Mouse (Mus musculus): Measurements from ENCODE around the gene Ubap1. TPM values are rescaled to one million over a fixed set of nuclear protein-coding genes. Genes with fewer than 3 reads are reported as not detected.

The Ubap1 gene
- polyA plus RNA-seq, 1 experiment from 2014 or later: 78.1 TPM

DNA sequence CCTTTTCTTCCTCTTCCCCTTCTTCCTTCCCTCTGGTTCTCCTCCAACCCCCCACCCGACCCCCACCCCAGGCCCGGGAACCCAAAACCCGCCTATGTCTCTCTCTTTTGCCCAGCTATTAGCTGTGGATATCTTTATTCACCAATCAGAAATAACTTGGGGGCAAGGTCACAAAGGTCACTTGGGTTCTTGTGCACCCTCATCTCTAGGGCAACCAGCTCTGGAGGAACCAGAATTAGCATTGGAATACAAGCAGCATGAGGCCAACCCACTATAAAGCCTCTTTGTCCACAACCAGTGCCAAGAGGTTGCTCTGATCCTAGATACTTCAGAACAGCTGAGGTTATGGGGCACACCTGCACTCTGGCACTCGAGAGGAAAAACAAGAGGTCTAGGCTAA, 19.3 kb upstream of the Ubap1 start:
- H3K27me3 ChIP-seq: no peaks in the 10 kb centered on the region
- 22% methylated on average over 4 of the region's 4 CpGs for WGBS
- H3K36me3 ChIP-seq: no peaks in the 10 kb centered on the region
- H3K9me3 ChIP-seq (replicated peaks): no peaks in the 10 kb centered on the region
- no peak overlapping the region for H3K4me3 ChIP-seq
- H3K9ac ChIP-seq: no peak overlapping the region
- no peak for ATAC-seq (ENCODE audit: low FRiP score)
- H3K4me1 ChIP-seq: no peaks in the 10 kb centered on the region
- no peak overlapping the region for H3K4me2 ChIP-seq (replicated peaks)
- no peak overlapping the region for H3K27ac ChIP-seq

- Histone ChIP-seq H3K9me3 (replicated peaks) (no peaks in the 10 kb centered on the region), H3K36me3 (no peaks in the 10 kb centered on the region), H3K4me3 (no peak overlapping the region), H3K4me2 (replicated peaks) (no peak overlapping the region), H3K27ac (no peak overlapping the region), H3K9ac (no peak overlapping the region), H3K27me3 (no peaks in the 10 kb centered on the region), H3K4me1 (no peaks in the 10 kb centered on the region)
- 93% methylated on average over 3 of the region's 3 CpGs for WGBS
- no peak for ATAC-seq (ENCODE audit: low FRiP score)
These were observed 17.7 kb upstream of the Ubap1 start for GRCm38 (mm10) chr4:41331085-41331484.

GRCm38 (mm10) chr4:41331698-41332421, 16.9 kb upstream of the Ubap1 start:
- Histone ChIP-seq H3K9me3 (replicated peaks) (no peaks in the 10 kb centered on the region), H3K9ac (no peak overlapping the region), H3K4me3 (no peak overlapping the region), H3K36me3 (no peaks in the 10 kb centered on the region), H3K27me3 (no peaks in the 10 kb centered on the region), H3K27ac (no peak overlapping the region), H3K4me2 (replicated peaks) (no peak overlapping the region), H3K4me1 (no peaks in the 10 kb centered on the region)
- WGBS: 89% methylated on average over 9 of the region's 9 CpGs
- no peak for ATAC-seq (ENCODE audit: low FRiP score)

DNA sequence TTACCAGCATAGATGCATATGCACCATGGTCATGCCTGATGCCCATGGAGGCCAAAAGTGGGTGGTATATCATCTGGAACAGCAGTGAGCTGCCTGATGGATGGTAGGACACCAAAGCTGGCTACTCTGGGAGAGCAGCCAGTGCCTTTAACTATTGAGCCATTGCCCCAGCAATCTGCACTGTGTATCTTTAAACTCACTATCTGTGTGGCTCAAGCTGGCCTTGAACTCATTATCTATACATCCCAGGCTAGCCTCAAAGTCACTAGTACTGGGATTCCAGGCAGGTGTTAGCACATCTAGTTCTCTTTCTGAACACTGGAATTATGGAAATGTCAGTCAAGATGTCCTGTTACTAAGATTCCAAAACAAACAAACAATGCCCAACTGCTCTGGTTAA, 12.2 kb upstream of the Ubap1 start:
- Histone ChIP-seq H3K4me2 (replicated peaks) (no peak overlapping the region), H3K27ac (no peak overlapping the region), H3K9me3 (replicated peaks) (no peaks in the 10 kb centered on the region), H3K36me3 (no peaks in the 10 kb centered on the region), H3K9ac (no peak overlapping the region), H3K4me3 (no peak overlapping the region), H3K27me3 (no peaks in the 10 kb centered on the region), H3K4me1 (no peaks in the 10 kb centered on the region)
- no peak for ATAC-seq (ENCODE audit: low FRiP score)

GRCm38 (mm10) chr4:41340912-41341550, 7.8 kb upstream of the Ubap1 start:
- Histone ChIP-seq H3K4me1 (no peaks in the 10 kb centered on the region), H3K4me2 (replicated peaks) (no peak overlapping the region), H3K4me3 (no peak overlapping the region), H3K27ac (no peak overlapping the region), H3K36me3 (no peaks in the 10 kb centered on the region), H3K9ac (no peak overlapping the region), H3K27me3 (no peaks in the 10 kb centered on the region), H3K9me3 (replicated peaks) (no peaks in the 10 kb centered on the region)
- WGBS: 80% methylated on average over 11 of the region's 11 CpGs
- ATAC-seq (ENCODE audit: low FRiP score): no peak

GRCm38 (mm10) chr4:41346011-41346410, 2.8 kb upstream of the Ubap1 start:
- no peak for ATAC-seq (ENCODE audit: low FRiP score)
- no peak overlapping the region for H3K27ac ChIP-seq
- WGBS: 88% methylated on average over 2 of the region's 2 CpGs

DNA sequence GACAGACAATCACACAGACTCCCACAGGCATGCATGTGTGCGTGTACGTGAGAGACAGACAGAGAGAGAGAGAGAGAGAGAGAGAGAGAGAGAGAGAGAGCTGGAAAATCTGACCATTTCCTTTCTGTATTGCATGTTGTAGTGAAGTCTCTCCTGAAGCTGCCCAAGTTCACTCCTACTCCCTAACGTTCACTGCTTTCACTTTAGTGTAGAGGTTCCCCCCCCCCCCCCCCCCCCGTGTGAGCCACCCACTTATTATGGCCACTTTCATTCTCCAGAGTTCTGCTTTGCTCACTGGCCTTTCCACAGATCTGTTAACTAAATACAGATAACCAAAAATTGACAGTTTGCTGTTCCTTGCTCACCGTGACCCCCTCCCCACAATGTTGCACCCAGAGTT, 957 bp upstream of the Ubap1 start:
- peak overlapping the region; percentile 61 for H3K4me2 ChIP-seq (replicated peaks)
- H3K4me3 ChIP-seq: no peak overlapping the region

More at GRCm38 (mm10) chr4:41346011-41346410, 2.8 kb upstream of the Ubap1 start:
- no peak overlapping the region for H3K4me2 ChIP-seq (replicated peaks)
- H3K4me3 ChIP-seq: no peak overlapping the region
- H3K27me3 ChIP-seq: no peaks in the 10 kb centered on the region
- no peak overlapping the region for H3K9ac ChIP-seq
- H3K4me1 ChIP-seq: peaks cover 10% of the 10 kb centered on the region
- H3K9me3 ChIP-seq (replicated peaks): no peaks in the 10 kb centered on the region
- no peaks in the 10 kb centered on the region for H3K36me3 ChIP-seq

GRCm38 (mm10) chr4:41349199-41349591, 399 bp downstream of the Ubap1 start:
- WGBS: under 1% methylated on average over 25 of the region's 28 CpGs
- H3K4me3 ChIP-seq: peak overlapping the region; percentile 76
- peaks cover 10% of the 10 kb centered on the region for H3K4me1 ChIP-seq
- H3K36me3 ChIP-seq: 0 out of 2 replicates have a peak, but pooled peaks cover 3% of the 10 kb centered on the region
- peak; percentile 73 for ATAC-seq (ENCODE audit: low FRiP score)
- H3K9me3 ChIP-seq (replicated peaks): no peaks in the 10 kb centered on the region
- no peaks in the 10 kb centered on the region for H3K27me3 ChIP-seq
- H3K4me2 ChIP-seq (replicated peaks): peak overlapping the region; percentile 61
- H3K9ac ChIP-seq: peak overlapping the region; percentile 85
- peak overlapping the region; percentile 97 for H3K27ac ChIP-seq

More for the DNA sequence above, 957 bp upstream of the Ubap1 start:
- Histone ChIP-seq H3K9ac (no peak overlapping the region), H3K36me3 (0 out of 2 replicates have a peak, but pooled peaks cover 3% of the 10 kb centered on the region), H3K27ac (no peak overlapping the region), H3K9me3 (replicated peaks) (no peaks in the 10 kb centered on the region), H3K27me3 (no peaks in the 10 kb centered on the region), H3K4me1 (peaks cover 10% of the 10 kb centered on the region)
- ATAC-seq (ENCODE audit: low FRiP score): no peak
- WGBS: 52% methylated on average over 5 of the region's 5 CpGs

GRCm38 (mm10) chr4:41352758-41353157, 4.0 kb downstream of the Ubap1 start:
- Histone ChIP-seq H3K4me3 (no peak overlapping the region), H3K9me3 (replicated peaks) (no peaks in the 10 kb centered on the region), H3K27ac (no peak overlapping the region), H3K9ac (no peak overlapping the region), H3K36me3 (peaks cover 11% of the 10 kb centered on the region), H3K4me1 (peaks cover 10% of the 10 kb centered on the region), H3K4me2 (replicated peaks) (no peak overlapping the region), H3K27me3 (no peaks in the 10 kb centered on the region)
- ATAC-seq (ENCODE audit: low FRiP score): no peak
- WGBS: 98% methylated on average over 4 of the region's 4 CpGs

- Histone ChIP-seq H3K27ac (no peak overlapping the region), H3K9me3 (replicated peaks) (no peaks in the 10 kb centered on the region), H3K4me1 (peaks cover 5% of the 10 kb centered on the region), H3K36me3 (peaks cover 11% of the 10 kb centered on the region), H3K4me2 (replicated peaks) (no peak overlapping the region), H3K4me3 (no peak overlapping the region), H3K27me3 (no peaks in the 10 kb centered on the region), H3K9ac (no peak overlapping the region)
- WGBS: 100% methylated on average over 1 of the region's 1 CpGs
- no peak for ATAC-seq (ENCODE audit: low FRiP score)
These were observed 4.5 kb downstream of the Ubap1 start for GRCm38 (mm10) chr4:41353265-41353664.

- no peak overlapping the region for H3K9ac ChIP-seq
- ATAC-seq (ENCODE audit: low FRiP score): no peak
These were observed 8.4 kb downstream of the Ubap1 start for GRCm38 (mm10) chr4:41357154-41357553.

GRCm38 (mm10) chr4:41358669-41359068, 9.9 kb downstream of the Ubap1 start:
- no peak overlapping the region for H3K9ac ChIP-seq
- ATAC-seq (ENCODE audit: low FRiP score): no peak
- no peaks in the 10 kb centered on the region for H3K4me1 ChIP-seq
- H3K4me2 ChIP-seq (replicated peaks): no peak overlapping the region
- 92% methylated on average over 2 of the region's 2 CpGs for WGBS
- H3K27ac ChIP-seq: no peak overlapping the region
- H3K9me3 ChIP-seq (replicated peaks): no peaks in the 10 kb centered on the region
- H3K36me3 ChIP-seq: peaks cover 8% of the 10 kb centered on the region
- no peak overlapping the region for H3K4me3 ChIP-seq
- H3K27me3 ChIP-seq: no peaks in the 10 kb centered on the region

More at GRCm38 (mm10) chr4:41357154-41357553, 8.4 kb downstream of the Ubap1 start:
- H3K36me3 ChIP-seq: peaks cover 11% of the 10 kb centered on the region
- no peaks in the 10 kb centered on the region for H3K4me1 ChIP-seq
- H3K27ac ChIP-seq: no peak overlapping the region
- no peak overlapping the region for H3K4me3 ChIP-seq
- 51% methylated on average over 2 of the region's 2 CpGs for WGBS
- H3K4me2 ChIP-seq (replicated peaks): no peak overlapping the region
- H3K27me3 ChIP-seq: no peaks in the 10 kb centered on the region
- no peaks in the 10 kb centered on the region for H3K9me3 ChIP-seq (replicated peaks)

DNA sequence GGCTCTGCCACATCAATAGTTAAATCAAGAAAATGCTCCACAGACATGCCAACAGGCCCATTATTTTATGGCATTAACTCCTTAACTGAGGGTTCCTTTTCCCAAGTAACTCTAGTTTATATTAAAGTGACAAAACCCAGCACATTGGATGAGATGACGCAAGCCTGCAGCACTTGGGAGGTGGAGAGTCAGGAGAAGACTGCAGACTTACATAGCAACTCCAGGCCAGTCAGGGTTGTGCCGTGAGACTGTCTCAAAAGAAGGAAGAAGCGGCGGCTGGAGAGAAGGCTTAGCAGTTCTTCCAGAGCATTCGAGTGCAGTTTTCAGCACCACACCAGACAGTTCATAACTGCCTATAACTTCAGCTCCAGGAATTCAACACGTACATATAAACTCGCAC, 10.6 kb downstream of the Ubap1 start:
- ATAC-seq (ENCODE audit: low FRiP score): no peak
- no peaks in the 10 kb centered on the region for H3K9me3 ChIP-seq (replicated peaks)
- H3K27ac ChIP-seq: no peak overlapping the region
- H3K4me1 ChIP-seq: no peaks in the 10 kb centered on the region
- whole genome bisulfite sequencing: 95% methylated on average over 7 of the region's 7 CpGs
- peaks cover 8% of the 10 kb centered on the region for H3K36me3 ChIP-seq
- H3K4me3 ChIP-seq: no peak overlapping the region
- no peak overlapping the region for H3K4me2 ChIP-seq (replicated peaks)
- no peak overlapping the region for H3K9ac ChIP-seq
- H3K27me3 ChIP-seq: no peaks in the 10 kb centered on the region
